Mouse (Mus musculus) thymus, adult 2 months (tissue): ENCODE results near the gene Sds.

ENCODE experiments used
- CTCF ChIP-seq: fragments of 200-500 bp; IDR thresholded peaks from 2 replicates; pipeline ENCODE4 v1.5.1; 2012; ENCODE audit warnings: mild to moderate bottlenecking, control low read depth, low read length, moderate library complexity, borderline replicate concordance; ENCODE audit not compliant: control insufficient read depth, poor library complexity, insufficient read depth; ENCODE audit errors: extremely low read depth
- POLR2A ChIP-seq: fragments of 200-500 bp; IDR thresholded peaks from 2 replicates; pipeline ENCODE4 v1.6.1; 2012; ENCODE audit warnings: mild to moderate bottlenecking, low read length, control low read depth, moderate library complexity; ENCODE audit not compliant: control insufficient read depth, poor library complexity, insufficient read depth; ENCODE audit errors: extremely low read depth

DNA sequence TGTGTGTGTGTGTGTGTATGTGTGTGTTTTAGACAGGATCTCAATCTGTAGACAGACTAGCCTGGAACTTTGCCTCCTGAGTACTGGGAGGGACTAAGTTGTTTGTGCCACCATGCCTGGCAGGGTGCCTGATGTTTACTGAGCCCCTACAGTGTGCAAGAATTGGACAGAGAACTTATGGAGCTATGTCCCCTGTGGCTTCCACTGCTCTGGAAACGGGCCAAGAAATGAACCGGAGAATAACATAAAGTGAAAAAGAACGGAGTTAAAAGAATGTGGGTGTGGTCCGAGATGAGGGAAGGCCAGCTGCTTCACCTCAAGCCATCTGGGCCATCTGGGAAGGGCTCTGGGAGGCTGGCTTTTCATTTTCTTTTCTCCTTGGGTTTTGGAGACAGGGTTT is 38.4 kb downstream of the Sds start:
- no peak for TF ChIP-seq CTCF
- no peak for TF ChIP-seq POLR2A
